Mouse (Mus musculus) embryonic facial prominence, embryonic 14.5 days (tissue): ENCODE measurements at regions not wholly inside any gene's neighbourhood (a gene's known extent, or its start where the extent isn't known, plus 50 kb on each side); places are given as distances from the start of the nearest gene placed in this dataset.
A peak's percentile ranks its signal among the peaks of the same experiment; 100 is the strongest.

ENCODE experiments used
- ATAC-seq: fragments of 200-750 bp; cut with Nextera tagmentation; 2 replicates; pipeline ENCODE4 v1.8.0; 2017; ENCODE audit warnings: low read depth, moderate number of reproducible peaks, moderate TSS enrichment
- DNase-seq: peaks from one replicate; pipeline ENCODE4 v3.0.0-alpha.2; 2015; ENCODE audit warnings: low spot score
- H3K27ac ChIP-seq: fragments of 300-500 bp; sonication (generic); replicated peaks from 2 replicates; pipeline ENCODE4 v1.5.1; 2014; ENCODE audit warnings: low read depth, mild to moderate bottlenecking, low read length, moderate library complexity
- H3K27me3 ChIP-seq: fragments of 300-500 bp; sonication (generic); replicated peaks from 2 replicates; pipeline ENCODE4 v1.6.1; 2014; ENCODE audit warnings: low read length; ENCODE audit not compliant: control insufficient read depth, insufficient read depth
- H3K36me3 ChIP-seq: fragments of 300-500 bp; sonication (generic); 2 replicates; pipeline ENCODE4 v1.6.1; 2014; ENCODE audit warnings: low read length, mixed read lengths; ENCODE audit not compliant: control insufficient read depth, insufficient read depth
- H3K4me1 ChIP-seq: fragments of 300-500 bp; sonication (generic); 2 replicates; pipeline ENCODE4 v1.6.1; 2014; ENCODE audit warnings: antibody characterized with exemption, low read length; ENCODE audit not compliant: control insufficient read depth, insufficient read depth
- H3K4me2 ChIP-seq: fragments of 300-500 bp; sonication (generic); 2 replicates; pipeline ENCODE4 v1.6.1; 2014; ENCODE audit warnings: low read depth, mild to moderate bottlenecking, low read length, moderate library complexity, mixed read lengths
- H3K4me3 ChIP-seq: fragments of 300-500 bp; sonication (generic); 2 replicates; pipeline ENCODE4 v1.5.1; 2014; ENCODE audit warnings: low read depth, mild to moderate bottlenecking, low read length
- H3K9ac ChIP-seq: fragments of 300-500 bp; sonication (generic); 2 replicates; pipeline ENCODE4 v1.6.1; 2014; ENCODE audit warnings: low read depth, mild to moderate bottlenecking, low read length, moderate library complexity, mixed read lengths
- H3K9me3 ChIP-seq: fragments of 300-500 bp; sonication (generic); 2 replicates; pipeline ENCODE4 v1.6.1; 2016; ENCODE audit warnings: low read length; ENCODE audit not compliant: control insufficient read depth
- WGBS: fragments of 180-500 bp; shearing (Covaris S2); extraction: QIAGEN DNeasy Blood & Tissue Kit; methylation state at CpG from one replicate; pipeline ENCODE4 v1.1.7; 2014; 5-methylcytosine and 5-hydroxymethylcytosine counted together

- H3K9me3 ChIP-seq: no peaks in the 10 kb centered on the region
- H3K9ac ChIP-seq: no peak overlapping the region
- DNase-seq (no peak), ATAC-seq (no peak)
- H3K4me3 ChIP-seq: no peak overlapping the region
- H3K4me2 ChIP-seq: no peak overlapping the region
- H3K36me3 ChIP-seq: no peaks in the 10 kb centered on the region
- no peaks in the 10 kb centered on the region for H3K4me1 ChIP-seq
- no peak overlapping the region for H3K27ac ChIP-seq
- WGBS: 47% methylated on average over 3 of the region's 3 CpGs
- no peaks in the 10 kb centered on the region for H3K27me3 ChIP-seq
Observed at GRCm38 (mm10) chr7:137859681-137860080, 422.3 kb downstream of the Glrx3 start.

GRCm38 (mm10) chr7:137860520-137860919, 423.1 kb downstream of the Glrx3 start:
- Histone ChIP-seq H3K27ac (no peak overlapping the region), H3K4me2 (no peak overlapping the region), H3K36me3 (no peaks in the 10 kb centered on the region), H3K27me3 (no peaks in the 10 kb centered on the region), H3K4me3 (no peak overlapping the region), H3K9me3 (no peaks in the 10 kb centered on the region), H3K4me1 (peaks cover 4% of the 10 kb centered on the region; the same call in 1 of the 2 replicates), H3K9ac (no peak overlapping the region)
- 62% methylated on average over 8 of the region's 8 CpGs for WGBS
- no peak for DNase-seq
- no peak for ATAC-seq

GRCm38 (mm10) chr7:137864912-137865311, 427.5 kb downstream of the Glrx3 start:
- Histone ChIP-seq H3K4me2 (no peak overlapping the region), H3K36me3 (no peaks in the 10 kb centered on the region), H3K9ac (no peak overlapping the region), H3K4me3 (no peak overlapping the region), H3K27me3 (no peaks in the 10 kb centered on the region), H3K9me3 (no peaks in the 10 kb centered on the region), H3K4me1 (peaks cover 4% of the 10 kb centered on the region; the same call in 1 of the 2 replicates), H3K27ac (no peak overlapping the region)
- DNase-seq (peak; percentile 60), ATAC-seq (no peak)
- 40% methylated on average over 4 of the region's 4 CpGs for WGBS

GRCm38 (mm10) chr7:137865457-137865856, 428.0 kb downstream of the Glrx3 start:
- H3K9ac ChIP-seq: no peak overlapping the region
- no peaks in the 10 kb centered on the region for H3K27me3 ChIP-seq
- no peaks in the 10 kb centered on the region for H3K9me3 ChIP-seq
- no peak overlapping the region for H3K4me2 ChIP-seq
- ATAC-seq (no peak), DNase-seq (no peak)
- H3K4me1 ChIP-seq: peaks cover 4% of the 10 kb centered on the region; the same call in 1 of the 2 replicates
- H3K36me3 ChIP-seq: no peaks in the 10 kb centered on the region
- WGBS: 61% methylated on average over 7 of the region's 7 CpGs
- H3K4me3 ChIP-seq: no peak overlapping the region
- no peak overlapping the region for H3K27ac ChIP-seq

GRCm38 (mm10) chr7:137866880-137867279, 429.5 kb downstream of the Glrx3 start:
- H3K27ac ChIP-seq: no peak overlapping the region
- no peak overlapping the region for H3K9ac ChIP-seq
- H3K9me3 ChIP-seq: no peaks in the 10 kb centered on the region
- H3K4me2 ChIP-seq: no peak overlapping the region
- no peaks in the 10 kb centered on the region for H3K27me3 ChIP-seq
- DNase-seq: no peak
- 64% methylated on average over 6 of the region's 6 CpGs for WGBS
- H3K4me1 ChIP-seq: peaks cover 4% of the 10 kb centered on the region; the same call in 1 of the 2 replicates
- no peak for ATAC-seq
- H3K4me3 ChIP-seq: no peak overlapping the region
- no peaks in the 10 kb centered on the region for H3K36me3 ChIP-seq

- DNase-seq: no peak
- H3K27me3 ChIP-seq: no peaks in the 10 kb centered on the region
- WGBS: 79% methylated on average over 3 of the region's 3 CpGs
- H3K36me3 ChIP-seq: no peaks in the 10 kb centered on the region
- H3K27ac ChIP-seq: no peak overlapping the region
- no peak overlapping the region for H3K4me3 ChIP-seq
- no peak overlapping the region for H3K4me2 ChIP-seq
- no peak overlapping the region for H3K9ac ChIP-seq
- H3K4me1 ChIP-seq: peaks cover 4% of the 10 kb centered on the region; the same call in 1 of the 2 replicates
- no peaks in the 10 kb centered on the region for H3K9me3 ChIP-seq
- ATAC-seq: no peak
Observed at GRCm38 (mm10) chr7:137868501-137868900, 431.1 kb downstream of the Glrx3 start.

- Histone ChIP-seq H3K4me1 (no peaks in the 10 kb centered on the region), H3K4me3 (no peak overlapping the region), H3K27me3 (no peaks in the 10 kb centered on the region), H3K9ac (no peak overlapping the region), H3K4me2 (no peak overlapping the region), H3K9me3 (peaks cover 5% of the 10 kb centered on the region; the same call in 1 of the 2 replicates), H3K27ac (no peak overlapping the region), H3K36me3 (no peaks in the 10 kb centered on the region)
- no peak for DNase-seq
- WGBS: 78% methylated on average over 2 of the region's 2 CpGs
- no peak for ATAC-seq
Observed at GRCm38 (mm10) chr7:137875306-137875705, 437.9 kb downstream of the Glrx3 start.

- Histone ChIP-seq H3K36me3 (no peaks in the 10 kb centered on the region), H3K4me1 (no peaks in the 10 kb centered on the region), H3K4me3 (no peak overlapping the region), H3K4me2 (no peak overlapping the region), H3K27me3 (no peaks in the 10 kb centered on the region), H3K27ac (no peak overlapping the region), H3K9ac (no peak overlapping the region), H3K9me3 (peaks cover under 1% of the 10 kb centered on the region; the same call in 1 of the 2 replicates)
- WGBS: 87% methylated on average over 12 of the region's 12 CpGs
- ATAC-seq: no peak
- DNase-seq: no peak
Observed at GRCm38 (mm10) chr7:137879296-137879695, 441.9 kb downstream of the Glrx3 start.

GRCm38 (mm10) chr7:137882876-137883275, 445.5 kb downstream of the Glrx3 start:
- 16% methylated on average over 5 of the region's 5 CpGs for WGBS
- no peaks in the 10 kb centered on the region for H3K9me3 ChIP-seq
- no peaks in the 10 kb centered on the region for H3K4me1 ChIP-seq
- H3K4me3 ChIP-seq: no peak overlapping the region
- H3K27ac ChIP-seq: no peak overlapping the region
- H3K36me3 ChIP-seq: no peaks in the 10 kb centered on the region
- DNase-seq (peak; percentile 40), ATAC-seq (no peak)
- H3K27me3 ChIP-seq: no peaks in the 10 kb centered on the region
- no peak overlapping the region for H3K4me2 ChIP-seq
- H3K9ac ChIP-seq: no peak overlapping the region
